Mouse (Mus musculus): ENCODE results near the gene Cav3. TPM values are rescaled to one million over a fixed set of nuclear protein-coding genes. Genes with fewer than 3 reads are reported as not detected.

The Cav3 gene
- total RNA-seq, 2 experiments from 2014 or later: 82.3 to 109 TPM

- DNase-seq: peak; percentile 31
Observed at GRCm38 (mm10) chr6:112494620-112495081, 35.3 kb downstream of the Cav3 start.

GRCm38 (mm10) chr6:112495219-112495618, 35.9 kb downstream of the Cav3 start:
- no peak for DNase-seq

GRCm38 (mm10) chr6:112496291-112497060, 37.2 kb downstream of the Cav3 start:
- DNase-seq: no peak

GRCm38 (mm10) chr6:112497456-112497855, 38.2 kb downstream of the Cav3 start:
- no peak for DNase-seq

GRCm38 (mm10) chr6:112498716-112499115, 39.4 kb downstream of the Cav3 start:
- DNase-seq: no peak

GRCm38 (mm10) chr6:112499456-112499855, 40.2 kb downstream of the Cav3 start:
- DNase-seq: no peak

- DNase-seq: no peak
Observed at GRCm38 (mm10) chr6:112501156-112501555, 41.9 kb downstream of the Cav3 start.

GRCm38 (mm10) chr6:112507617-112508016, 48.3 kb downstream of the Cav3 start:
- DNase-seq: no peak

- DNase-seq: no peak
Observed at GRCm38 (mm10) chr6:112509590-112510131, 50.4 kb downstream of the Cav3 start.

- no peak for DNase-seq
Observed at GRCm38 (mm10) chr6:112510346-112510745, 51.0 kb downstream of the Cav3 start.

- DNase-seq: no peak
Observed at GRCm38 (mm10) chr6:112514591-112514990, 55.3 kb downstream of the Cav3 start.

GRCm38 (mm10) chr6:112516496-112516895, 57.2 kb downstream of the Cav3 start:
- no peak for DNase-seq

- DNase-seq: no peak
Observed at GRCm38 (mm10) chr6:112517572-112517971, 58.3 kb downstream of the Cav3 start.

- no peak for DNase-seq
Observed at GRCm38 (mm10) chr6:112517991-112518390, 58.7 kb downstream of the Cav3 start.

Other genes with a start within 250 kb of the Cav3 start
- gene Lmcd1, start 185.7 kb upstream of the Cav3 start, total RNA-seq (2021): 100 to 1,000 TPM in 1 of 2 experiments, 10 to 100 TPM in 1; 98.2 to 394 TPM
- gene Ssu2, start 71.5 kb upstream of the Cav3 start, total RNA-seq (2021): 1 to 10 TPM in 1 of 2 experiments, under 1 TPM in 1; 0.78 to 1.4 TPM
- gene Oxtr, start 30.4 kb downstream of the Cav3 start, total RNA-seq (2021): under 1 TPM; 0.15 to 0.88 TPM
- gene Rad18, start 237.2 kb downstream of the Cav3 start, total RNA-seq (2021): 1 to 10 TPM in 1 of 2 experiments, under 1 TPM in 1; 0.54 to 1.6 TPM